Mouse (Mus musculus) thymus, postnatal 25 days (tissue): ENCODE results near the gene Plce1.

Experiments used
- DNase-seq: peaks from one replicate; pipeline ENCODE4 v3.0.0; 2022

Plce1 gene

GRCm38 (mm10) chr19:38745810-38746491 is 265.0 kb downstream of the Plce1 start:
- DNase-seq, result peak; percentile 11

GRCm38 (mm10) chr19:38746492-38747014 is 265.6 kb downstream of the Plce1 start:
- no peak for DNase-seq

- DNase-seq, result no peak
These were observed 269.3 kb downstream of the Plce1 start for GRCm38 (mm10) chr19:38750192-38750591.

- DNase-seq, result no peak
These were observed 276.3 kb downstream of the Plce1 start for GRCm38 (mm10) chr19:38757161-38757560.

DNA sequence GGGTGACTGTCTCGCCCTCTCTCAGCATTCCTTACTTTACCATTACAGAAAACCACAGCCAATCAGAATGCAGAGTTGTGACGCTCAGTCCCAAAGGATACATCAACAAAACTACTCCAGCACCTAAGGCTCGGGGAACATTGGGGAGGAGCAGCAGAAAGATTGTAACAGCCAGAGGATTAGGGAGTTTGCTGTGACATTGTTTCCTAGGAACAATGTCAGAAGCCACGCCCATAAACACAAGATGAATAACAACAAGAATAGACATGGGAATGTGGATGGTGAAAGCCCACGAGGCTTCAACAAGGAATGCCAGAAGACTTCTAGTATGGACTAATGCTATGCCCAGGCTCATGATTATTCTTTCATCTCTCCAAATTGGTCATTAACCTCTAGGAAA is 277.1 kb downstream of the Plce1 start:
- no peak for DNase-seq

DNA sequence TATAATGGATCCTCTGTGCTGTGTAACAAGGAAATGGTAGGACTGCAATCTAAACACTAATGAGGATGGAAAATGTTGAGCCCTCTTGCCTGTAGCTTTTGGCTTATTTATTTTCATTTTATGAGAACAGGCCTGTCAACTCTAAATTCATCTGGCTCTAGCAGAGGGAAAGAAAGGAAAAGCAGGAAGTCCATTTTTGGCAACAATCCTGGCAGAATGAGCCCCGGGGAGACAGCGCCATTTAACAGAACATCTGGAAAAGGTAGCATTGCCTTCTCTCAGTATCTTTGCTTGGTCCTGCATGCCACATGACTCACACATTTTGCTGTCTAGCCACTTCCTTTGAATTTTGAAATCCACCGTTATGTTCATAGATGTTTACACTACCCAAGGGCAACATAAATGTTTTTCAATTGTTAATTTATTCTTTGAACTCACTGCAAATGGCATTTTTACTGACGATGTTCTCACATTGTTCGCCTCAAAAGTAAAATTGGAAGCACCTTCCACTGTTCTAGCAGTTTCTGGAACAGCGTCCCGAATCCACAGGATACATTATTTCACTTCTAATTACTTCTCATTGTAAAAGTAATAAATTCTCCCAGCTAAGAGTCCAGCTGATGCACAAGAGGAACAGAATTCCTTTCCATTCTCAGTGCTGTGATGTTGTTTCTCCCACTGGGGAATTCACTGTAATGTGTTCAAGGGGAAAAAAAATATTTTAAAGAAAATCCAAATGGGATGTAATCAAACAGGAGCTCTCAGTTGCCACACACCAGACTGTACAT is 278.0 kb downstream of the Plce1 start:
- no peak for DNase-seq

- DNase-seq, result no peak
These were observed 279.5 kb downstream of the Plce1 start for GRCm38 (mm10) chr19:38760441-38760840.

GRCm38 (mm10) chr19:38766306-38766705 is 285.4 kb downstream of the Plce1 start:
- DNase-seq, result no peak

GRCm38 (mm10) chr19:38775548-38775947 is 294.6 kb downstream of the Plce1 start:
- DNase-seq, result peak; percentile 4

- no peak for DNase-seq
These were observed 297.9 kb downstream of the Plce1 start for GRCm38 (mm10) chr19:38778805-38779204.

GRCm38 (mm10) chr19:38783542-38783941 is 302.6 kb downstream of the Plce1 start:
- DNase-seq, result no peak

DNA sequence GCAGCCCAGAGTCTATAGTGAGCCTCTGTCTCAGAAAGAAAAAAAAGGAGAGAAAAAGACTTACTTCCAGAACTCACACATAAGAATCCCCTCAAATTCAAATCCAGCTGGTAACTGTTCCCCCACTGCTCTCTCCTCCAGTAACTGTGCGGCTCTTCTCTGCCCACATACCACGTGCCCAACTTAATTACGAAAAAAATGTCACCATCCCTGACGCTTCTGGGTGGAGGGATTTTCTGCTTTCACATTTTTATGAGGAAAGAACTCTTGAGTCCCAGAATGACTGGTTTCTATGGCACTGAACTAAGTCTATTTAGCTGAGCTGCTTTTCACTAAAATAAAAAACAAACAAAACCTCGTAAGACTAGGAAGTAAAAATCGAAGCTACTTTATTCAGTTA is 306.8 kb downstream of the Plce1 start:
- no peak for DNase-seq

DNA sequence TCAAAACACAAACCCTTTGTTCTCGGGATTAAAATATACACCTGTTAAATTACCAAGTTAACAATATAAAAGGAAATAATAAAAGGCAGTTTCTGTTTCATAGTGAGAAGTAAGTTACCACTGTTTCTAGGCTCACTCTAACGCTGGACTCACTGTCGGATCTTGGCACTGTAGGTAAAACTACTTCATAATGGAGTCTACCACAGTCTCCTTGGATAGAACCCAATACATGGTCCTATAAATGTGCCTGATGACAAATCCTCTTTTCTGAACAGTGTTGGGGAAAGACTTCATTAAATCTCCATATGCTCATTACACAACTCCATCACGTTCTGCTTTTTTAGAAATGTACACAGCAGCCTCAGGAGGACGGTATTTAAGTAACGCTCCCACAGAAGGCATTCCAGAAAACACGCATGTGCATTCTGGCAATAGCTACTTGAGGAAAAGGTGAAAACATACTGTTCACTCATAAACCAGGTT is 312.7 kb downstream of the Plce1 start:
- DNase-seq, result no peak

GRCm38 (mm10) chr19:38796546-38796945 is 315.6 kb downstream of the Plce1 start:
- no peak for DNase-seq

- DNase-seq, result no peak
These were observed 317.4 kb downstream of the Plce1 start for GRCm38 (mm10) chr19:38798291-38798690.

- no peak for DNase-seq
These were observed 317.9 kb downstream of the Plce1 start for GRCm38 (mm10) chr19:38798801-38799200.

- DNase-seq, result no peak
These were observed 337.3 kb downstream of the Plce1 start for GRCm38 (mm10) chr19:38818191-38818590.

- peak; percentile 95 for DNase-seq
These were observed 338.0 kb downstream of the Plce1 start, which contains the start of gene Noc3l for GRCm38 (mm10) chr19:38818766-38819426. Noc3l (minus strand) TSS chr19:38819237.

GRCm38 (mm10) chr19:38819427-38819802 is 338.5 kb downstream of the Plce1 start:
- DNase-seq, result no peak

- DNase-seq, result no peak
These were observed 339.4 kb downstream of the Plce1 start for GRCm38 (mm10) chr19:38820186-38820804.

DNA sequence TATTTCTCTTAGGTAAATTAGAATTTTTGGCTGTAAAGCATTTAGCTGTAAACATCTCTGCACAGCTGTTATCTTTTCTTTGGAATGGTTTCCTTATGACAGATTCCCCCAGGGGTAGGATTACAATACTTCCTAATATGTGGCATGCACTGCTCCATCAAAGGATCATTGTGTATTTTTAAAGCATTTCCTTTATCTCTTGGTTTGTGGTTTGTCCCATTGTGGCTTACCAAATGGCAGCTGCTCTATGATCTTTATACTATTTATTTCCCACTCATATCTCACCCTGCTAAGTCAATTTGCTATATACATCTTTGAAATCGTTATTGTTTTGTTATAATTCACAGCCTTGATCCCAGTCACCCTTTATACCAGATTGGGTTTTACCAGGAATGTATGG is 352.3 kb downstream of the Plce1 start:
- DNase-seq, result no peak
